Mouse (Mus musculus) brain, embryonic 14.5 days (tissue): ENCODE measurements at regions not wholly inside any gene's neighbourhood (a gene's known extent, or its start where the extent isn't known, plus 50 kb on each side); places are given as distances from the start of the nearest gene placed in this dataset.
A peak's percentile ranks its signal among the peaks of the same experiment; 100 is the strongest.

Source experiments
- DNase-seq: peaks from one replicate; pipeline ENCODE4 v3.0.0-alpha.2; 2011; ENCODE audit warnings: low read depth
- CTCF ChIP-seq: fragments of 200-500 bp; IDR thresholded peaks from 2 replicates; pipeline ENCODE4 v1.5.1; 2012; ENCODE audit warnings: inconsistent platforms, mild to moderate bottlenecking, moderate library complexity, borderline replicate concordance; ENCODE audit not compliant: insufficient read depth, insufficient read length; ENCODE audit errors: extremely low read depth
- POLR2A ChIP-seq: fragments of 200-500 bp; IDR thresholded peaks from 2 replicates; pipeline ENCODE4 v1.6.1; 2012; ENCODE audit warnings: mild to moderate bottlenecking, inconsistent platforms, borderline replicate concordance; ENCODE audit not compliant: poor library complexity, insufficient read depth, insufficient read length, severe bottlenecking; ENCODE audit errors: extremely low read depth

- peak; percentile 16 for DNase-seq
- no peak for TF ChIP-seq CTCF
- no peak for TF ChIP-seq POLR2A
Measured at GRCm38 (mm10) chr6:9685182-9685581, 737.0 kb downstream of the Nxph1 start.

GRCm38 (mm10) chr6:9693714-9694113, 745.5 kb downstream of the Nxph1 start:
- TF ChIP-seq POLR2A: no peak
- TF ChIP-seq CTCF: no peak
- DNase-seq: no peak

GRCm38 (mm10) chr6:9697698-9698097, 749.5 kb downstream of the Nxph1 start:
- DNase-seq: peak; percentile 76
- TF ChIP-seq POLR2A (no peak), CTCF (no peak)

GRCm38 (mm10) chr6:9698193-9698592, 750.0 kb downstream of the Nxph1 start:
- DNase-seq: peak; percentile 45
- TF ChIP-seq POLR2A (no peak), CTCF (no peak)
